Mouse (Mus musculus) erythroblast, adult 5-6 weeks (primary cell): ENCODE data around the gene Paqr8. TPM values are rescaled to one million over a fixed set of nuclear protein-coding genes. Genes with fewer than 3 reads are reported as not detected.

Source experiments
- ATAC-seq: replicated peaks from 2 replicates; pipeline ENCODE4 v1.8.0; 2016; ENCODE audit warnings: moderate number of reproducible peaks, mild to moderate bottlenecking, moderate TSS enrichment, inconsistent platforms; ENCODE audit not compliant: poor library complexity, low FRiP score, severe bottlenecking
- total RNA-seq, 2 experiments: library from RNA; stranded (forward) in 1 of 2; stranded (reverse) in 1 of 2; fragments of 150-400 nt in 1 of 2; fragments of 200-764, 138-1000 nt in 1 of 2; gene quantifications; 2 replicates each; pipeline versions ENCODE4 v1.2.3 to v1.2.4; 2015 to 2017; ENCODE audit warnings: low replicate concordance in 2 of 2

The Paqr8 gene
- 1.9 TPM in 1 of 2 replicates, not detected in the other for total RNA-seq (2015; ENCODE audit: low replicate concordance)
- 0.14 and 1.3 TPM in 2 replicates for total RNA-seq (2017; ENCODE audit: low replicate concordance)

GRCm38 (mm10) chr1:20890404-20890921, at the start of gene Paqr8:
TSS of gene Paqr8 (plus strand) at chr1:20890606.
- no peak; the same call in 1 of the 2 replicates for ATAC-seq

GRCm38 (mm10) chr1:20856924-20857902, 33.2 kb upstream of the Paqr8 start:
- ATAC-seq: no peak

GRCm38 (mm10) chr1:20860775-20861174, 29.6 kb upstream of the Paqr8 start:
- no peak for ATAC-seq

DNA sequence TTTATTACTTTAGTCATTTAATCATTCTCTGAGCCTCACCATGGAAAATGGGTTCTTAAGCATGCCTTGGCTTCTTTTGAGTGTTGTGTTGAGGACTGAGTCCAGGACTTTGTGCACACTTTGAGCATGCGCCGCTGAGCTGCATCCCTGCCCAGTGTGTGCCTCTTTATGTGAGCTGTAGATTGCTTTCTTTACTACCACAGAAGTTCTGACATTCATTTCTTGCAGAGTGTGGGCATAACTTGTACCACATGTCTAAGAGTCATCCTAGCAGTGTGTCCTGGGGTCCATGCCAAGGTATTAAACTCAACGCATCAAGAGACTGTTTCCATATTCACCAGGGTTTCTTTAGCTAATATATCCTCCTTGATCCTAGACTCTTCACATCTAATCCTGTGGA, 28.5 kb upstream of the Paqr8 start:
- ATAC-seq: no peak

GRCm38 (mm10) chr1:20863452-20864172, 26.8 kb upstream of the Paqr8 start:
- no peak for ATAC-seq

- ATAC-seq: no peak
These were observed 23.0 kb upstream of the Paqr8 start for GRCm38 (mm10) chr1:20867241-20867902.

DNA sequence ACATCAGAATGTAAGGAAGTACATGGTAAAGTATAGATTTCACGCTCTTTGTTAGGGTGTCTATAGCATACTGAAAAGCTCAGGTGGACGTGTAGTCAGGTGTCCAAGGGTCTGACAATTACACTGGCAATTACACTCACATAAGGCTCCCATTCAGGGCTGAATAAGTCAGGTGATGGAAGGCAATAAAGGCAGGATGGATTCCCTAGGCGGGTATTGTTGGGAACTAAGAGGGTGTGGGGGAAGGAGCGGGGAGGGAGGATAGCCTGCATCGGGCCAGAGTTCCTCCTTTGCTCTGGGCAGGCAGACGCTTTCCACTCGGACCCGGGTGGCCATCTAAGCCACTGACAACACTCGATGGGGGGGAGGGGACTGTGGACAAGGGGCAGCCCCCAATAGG, 22.4 kb upstream of the Paqr8 start:
- ATAC-seq: no peak

GRCm38 (mm10) chr1:20870887-20871286, 19.5 kb upstream of the Paqr8 start:
- no peak for ATAC-seq

- ATAC-seq: no peak
These were observed 17.9 kb upstream of the Paqr8 start for GRCm38 (mm10) chr1:20872496-20872895.

GRCm38 (mm10) chr1:20874061-20874460, 16.3 kb upstream of the Paqr8 start:
- ATAC-seq: no peak

GRCm38 (mm10) chr1:20877355-20877754, 13.1 kb upstream of the Paqr8 start:
- ATAC-seq: no peak

GRCm38 (mm10) chr1:20879361-20879760, 11.0 kb upstream of the Paqr8 start:
- no peak for ATAC-seq

DNA sequence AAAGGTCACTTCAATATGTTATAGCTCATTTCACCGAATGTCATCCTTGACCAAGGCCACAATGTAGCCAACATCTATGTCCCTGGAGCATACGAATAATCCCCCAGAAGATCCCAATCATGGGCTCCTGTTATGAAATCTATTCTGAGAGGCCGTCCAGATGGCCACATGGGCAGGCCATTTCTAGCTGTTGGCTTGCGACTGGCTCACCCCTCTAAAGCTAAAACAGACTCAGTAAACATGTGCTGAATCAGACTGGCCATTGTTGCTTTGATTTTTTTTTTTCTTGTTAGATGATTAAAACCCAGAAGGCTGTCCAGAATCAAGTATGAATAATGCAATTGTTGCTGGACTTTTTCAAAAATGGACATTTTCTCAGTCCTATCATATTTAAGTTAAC, 7.3 kb upstream of the Paqr8 start:
- ATAC-seq: no peak

GRCm38 (mm10) chr1:20889677-20890403, 566 bp upstream of the Paqr8 start:
- ATAC-seq: no peak

DNA sequence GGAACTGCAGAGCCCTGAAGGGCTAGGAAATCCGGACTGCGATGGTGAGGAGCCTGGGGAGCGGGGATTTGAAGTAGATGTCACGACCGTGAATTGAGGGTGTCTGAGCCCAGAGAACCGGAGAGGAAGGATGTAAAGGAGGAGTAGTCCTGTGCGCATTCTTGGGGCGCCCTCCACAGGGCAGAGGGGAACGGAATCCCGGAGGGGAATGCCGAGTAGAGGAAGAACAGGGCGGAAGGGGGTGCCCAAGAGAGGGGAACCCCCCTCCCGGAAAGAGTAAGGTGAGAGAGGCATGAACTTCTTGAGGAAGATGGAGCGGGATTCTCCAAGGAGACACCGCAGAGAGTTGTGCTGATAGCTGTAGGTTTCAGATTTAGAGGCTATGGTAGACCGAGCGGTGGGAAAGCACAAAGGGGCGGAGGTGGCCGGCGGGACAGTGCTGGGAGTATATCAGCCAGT, 564 bp downstream of the Paqr8 start:
- ATAC-seq: no peak

DNA sequence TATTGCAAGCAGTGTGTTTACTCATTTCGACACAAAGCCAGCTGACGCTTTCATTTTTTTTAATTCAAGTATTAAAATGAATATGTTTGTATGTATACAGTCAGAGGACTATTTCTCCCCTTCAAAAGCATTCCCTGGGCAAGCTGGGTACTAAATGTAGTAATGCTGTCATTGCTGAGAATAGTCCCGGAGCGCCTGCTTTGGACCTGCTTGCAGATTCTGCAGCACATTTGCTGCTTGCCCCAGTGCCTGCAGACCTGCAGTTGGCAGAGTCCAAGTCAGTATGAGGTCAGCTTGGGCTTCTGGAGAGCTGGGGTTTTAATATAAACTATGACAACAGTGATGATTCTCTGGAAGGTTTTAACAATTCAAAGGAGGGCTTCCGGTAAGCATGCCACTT, 2.7 kb downstream of the Paqr8 start:
- no peak for ATAC-seq

GRCm38 (mm10) chr1:20898391-20898790, 8.0 kb downstream of the Paqr8 start:
- ATAC-seq: no peak

- no peak for ATAC-seq
These were observed 9.9 kb downstream of the Paqr8 start for GRCm38 (mm10) chr1:20900336-20900735.

DNA sequence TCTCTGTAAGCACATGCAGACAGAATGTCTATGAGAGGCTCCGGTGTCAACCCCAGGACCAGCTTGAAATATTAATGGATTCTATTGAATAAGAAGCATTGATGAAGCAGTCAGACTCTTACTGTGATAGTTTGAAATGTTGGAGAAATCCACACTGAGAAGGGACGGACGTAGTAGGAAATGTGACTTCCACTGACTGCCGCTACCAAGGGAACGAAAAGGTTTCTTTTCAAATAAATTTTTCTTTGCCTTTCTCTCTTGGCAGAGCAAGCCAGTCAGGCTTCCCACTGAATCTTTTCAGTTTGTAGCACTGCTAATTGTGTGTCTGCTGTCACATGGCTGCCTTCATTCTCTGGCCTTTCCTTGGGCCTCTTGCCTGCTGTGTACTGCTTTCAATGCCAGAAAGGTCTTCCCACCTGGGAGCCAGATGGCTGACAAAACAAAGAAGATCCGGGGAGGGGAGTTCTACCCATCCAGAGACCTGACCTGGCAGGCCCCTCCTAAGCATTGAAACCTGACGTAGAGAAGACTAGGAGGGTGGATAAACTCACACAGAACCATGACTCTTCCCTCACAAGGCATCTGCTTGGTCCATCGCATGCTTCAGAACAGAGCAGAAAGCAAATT, 15.2 kb downstream of the Paqr8 start:
- no peak for ATAC-seq
